Comparison of ENCODE assay signal across 24 mouse cellular contexts in genomic region chr10:31931961-31932360, GRCm38 (mm10).
A peak's percentile ranks its signal among the peaks of the same experiment; 100 is the strongest.
DNase-seq lines count a peak whose midpoint lies in the region; ATAC-seq and TF ChIP-seq lines count a peak whose summit lies in the region.
"Had no signal": no experiment of that assay in that cellular context is flagged by ENCODE, and none has a peak within 500 bp of the region (broad histone marks: within the 10 kb centered on the region; RNA-seq: fewer than 3 reads in every experiment).

No protein-coding gene starts in this region.

- no peaks in the 10 kb centered on the region for H3K4me1 ChIP-seq in forebrain, postnatal 0 days (ENCODE audit: insufficient read depth)
- no peaks in the 10 kb centered on the region for H3K4me1 ChIP-seq in forebrain, embryonic 10.5 days
- H3K4me1 ChIP-seq in intestine, embryonic 15.5 days (replicated peaks): no peaks in the 10 kb centered on the region
- H3K4me1 ChIP-seq: heart, embryonic 10.5 days; heart, embryonic 13.5 days had no signal

- no peaks in the 10 kb centered on the region for H3K9me3 ChIP-seq in forebrain, postnatal 0 days (ENCODE audit: low read length)
- no peaks in the 10 kb centered on the region for H3K9me3 ChIP-seq in forebrain, embryonic 10.5 days
- no peaks in the 10 kb centered on the region for H3K9me3 ChIP-seq in intestine, embryonic 15.5 days
- H3K9me3 ChIP-seq: heart, embryonic 10.5 days; heart, embryonic 13.5 days had no signal

- no peak for TF ChIP-seq CTCF in forebrain, postnatal 0 days (IDR thresholded peaks at IDR 0.05; ENCODE audit: low read depth)

- no peak overlapping the region for H3K4me3 ChIP-seq in forebrain, postnatal 0 days (ENCODE audit: low read depth, low read length)
- H3K4me3 ChIP-seq in forebrain, embryonic 10.5 days: no peak overlapping the region
- no peak overlapping the region for H3K4me3 ChIP-seq in intestine, embryonic 15.5 days (replicated peaks)
- H3K4me3 ChIP-seq: heart, adult 2 months; heart, embryonic 10.5 days; heart, embryonic 13.5 days had no signal

- no peak overlapping the region for H3K4me2 ChIP-seq in forebrain, postnatal 0 days (ENCODE audit: low read depth)
- H3K4me2 ChIP-seq in intestine, embryonic 15.5 days (replicated peaks): no peak overlapping the region
- H3K4me2 ChIP-seq: heart, embryonic 13.5 days; hindbrain, embryonic 14.5 days had no signal

- 0 out of 2 replicates have a peak overlapping the region, but pooled peaks have one; percentile 17 for H3K27ac ChIP-seq in forebrain, postnatal 0 days (ENCODE audit: low read depth, low read length)
- no peak overlapping the region for H3K27ac ChIP-seq in forebrain, embryonic 10.5 days
- H3K27ac ChIP-seq in intestine, embryonic 15.5 days: no peak overlapping the region
- H3K27ac ChIP-seq: heart, adult 2 months; heart, embryonic 10.5 days; heart, embryonic 13.5 days; hindbrain, embryonic 14.5 days; hindbrain, postnatal 0 days had no signal

- WGBS in forebrain, postnatal 0 days: 78% methylated on average over 2 of the region's 2 CpGs
- WGBS in forebrain, embryonic 10.5 days: 93% methylated on average over 2 of the region's 2 CpGs
- WGBS in intestine, embryonic 15.5 days: 86% methylated on average over 2 of the region's 2 CpGs

- DNase-seq in forebrain, postnatal 0 days: no peak
- DNase-seq in forebrain, embryonic 10.5 days (ENCODE audit: extremely low spot score, low spot score): no peak
- DNase-seq in layer of hippocampus, adult 11-12 months (ENCODE audit: low spot score): peak; percentile 52
- DNase-seq in layer of hippocampus, adult 9-10 months (ENCODE audit: low spot score): no peak
- peak; percentile 15 to 28 for DNase-seq in layer of hippocampus, adult 8-10 months (ENCODE audit: low spot score in 2 of 2)
- DNase-seq in layer of hippocampus, postnatal 36 days: no peak
- peak; percentile 65 for DNase-seq in brain, adult 2 months (ENCODE audit: low read depth, low spot score)
- DNase-seq: adrenal gland, adult 8-10 months; adrenal gland, postnatal 25 days; cerebellum, adult 18-20 months; cerebellum, adult 9-10 months; cerebellum, postnatal 14 days; gastrocnemius, postnatal 10 days; gastrocnemius, postnatal 36 days; heart, adult 2 months; heart, postnatal 14 days; heart, postnatal 4 days had no signal

- ATAC-seq in forebrain, postnatal 0 days: no peak
- no peak for ATAC-seq in intestine, embryonic 15.5 days
- ATAC-seq: activated CD4-positive, CD25-positive, alpha-beta regulatory T cell, adult 4 months; forebrain, embryonic 14.5 days; hindbrain, postnatal 0 days had no signal

- H3K36me3 ChIP-seq in forebrain, postnatal 0 days (ENCODE audit: insufficient read depth): no peaks in the 10 kb centered on the region
- no peaks in the 10 kb centered on the region for H3K36me3 ChIP-seq in forebrain, embryonic 10.5 days (replicated peaks)
- no peaks in the 10 kb centered on the region for H3K36me3 ChIP-seq in intestine, embryonic 15.5 days
- H3K36me3 ChIP-seq: heart, embryonic 10.5 days; heart, embryonic 13.5 days had no signal

- no peaks in the 10 kb centered on the region for H3K27me3 ChIP-seq in forebrain, postnatal 0 days (ENCODE audit: insufficient read depth, low read length)
- no peaks in the 10 kb centered on the region for H3K27me3 ChIP-seq in forebrain, embryonic 10.5 days (ENCODE audit: poor library complexity, severe bottlenecking)
- H3K27me3 ChIP-seq in intestine, embryonic 15.5 days (replicated peaks): no peaks in the 10 kb centered on the region
- H3K27me3 ChIP-seq: heart, embryonic 13.5 days had no signal

- H3K9ac ChIP-seq in forebrain, postnatal 0 days: no peak overlapping the region
- H3K9ac ChIP-seq in intestine, embryonic 15.5 days: no peak overlapping the region
- H3K9ac ChIP-seq: heart, embryonic 13.5 days; hindbrain, embryonic 14.5 days had no signal

Comparison
In these comparisons a context has a peak if more than half of its experiments do, and no peak if none do; other contexts are left out.
1. DNase-seq: peak in layer of hippocampus, adult 11-12 months (single experiment), layer of hippocampus, adult 8-10 months (2 of 2) and brain, adult 2 months (single experiment); none in forebrain, postnatal 0 days (single experiment), forebrain, embryonic 10.5 days (single experiment), layer of hippocampus, adult 9-10 months (single experiment) and layer of hippocampus, postnatal 36 days (0 of 2).